ENCODE assay signal across 24 mouse cellular contexts in the genomic region with DNA sequence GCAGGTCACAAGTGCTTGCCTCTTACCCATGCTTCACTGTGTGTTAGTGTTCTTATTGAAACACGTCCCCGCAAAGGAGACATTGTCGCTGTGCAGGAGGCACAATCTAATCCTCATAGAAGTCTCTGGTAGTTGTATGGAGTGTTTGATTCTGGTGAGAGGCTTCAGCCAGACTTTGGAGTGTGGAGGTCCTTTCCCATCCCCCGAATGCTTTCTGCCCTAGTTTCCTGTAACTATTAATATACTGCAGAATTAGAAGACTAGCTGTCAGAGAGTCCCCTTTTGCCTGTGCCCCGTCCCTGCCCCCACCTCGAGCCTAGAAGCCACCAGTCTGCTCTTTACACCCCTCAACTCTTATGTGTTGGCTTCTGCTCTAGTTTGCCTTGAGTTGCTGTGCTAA. TPM values are rescaled to one million over a fixed set of nuclear protein-coding genes. Genes with fewer than 3 reads are reported as not detected.
"Had no signal": no experiment of that assay in that cellular context is flagged by ENCODE, and none has a peak within 500 bp of the region (broad histone marks: within the 10 kb centered on the region; RNA-seq: fewer than 3 reads in every experiment).

No protein-coding gene starts in this region.

- H3K9me3 ChIP-seq: heart, embryonic 15.5 days; hindbrain, embryonic 13.5 days; hindbrain, embryonic 15.5 days; kidney, embryonic 15.5 days; limb, embryonic 13.5 days; limb, embryonic 15.5 days; liver, embryonic 12.5 days had no signal

- H3K27ac ChIP-seq: heart, embryonic 15.5 days; hindbrain, embryonic 13.5 days; hindbrain, embryonic 15.5 days; hindbrain, postnatal 0 days; kidney, embryonic 15.5 days; kidney, postnatal 0 days; limb, embryonic 13.5 days; limb, embryonic 15.5 days; liver, embryonic 12.5 days; liver, embryonic 14.5 days had no signal

- H3K9ac ChIP-seq: heart, embryonic 15.5 days; hindbrain, embryonic 13.5 days; hindbrain, embryonic 15.5 days; kidney, embryonic 15.5 days; limb, embryonic 13.5 days; limb, embryonic 15.5 days; liver, embryonic 12.5 days; liver, embryonic 14.5 days had no signal

- H3K27me3 ChIP-seq: heart, embryonic 15.5 days; hindbrain, embryonic 13.5 days; hindbrain, embryonic 15.5 days; kidney, embryonic 15.5 days; limb, embryonic 13.5 days; limb, embryonic 15.5 days; liver, embryonic 12.5 days had no signal

- H3K4me2 ChIP-seq: heart, embryonic 15.5 days; hindbrain, embryonic 13.5 days; hindbrain, embryonic 15.5 days; kidney, embryonic 15.5 days; limb, embryonic 13.5 days; limb, embryonic 15.5 days; liver, embryonic 12.5 days had no signal

- H3K36me3 ChIP-seq: heart, embryonic 15.5 days; hindbrain, embryonic 15.5 days; kidney, embryonic 15.5 days; limb, embryonic 13.5 days; limb, embryonic 15.5 days; liver, embryonic 12.5 days had no signal

- ATAC-seq: hindbrain, postnatal 0 days; intestine, embryonic 16.5 days; liver, embryonic 12.5 days had no signal

- DNase-seq: gastrocnemius, postnatal 14 days; gastrocnemius, postnatal 36 days; heart, adult 18-20 months; kidney, adult 11 months; kidney, adult 2 months; kidney, adult 9 months; kidney, postnatal 14 days; kidney, postnatal 36 days; layer of hippocampus, adult 9-11 months; layer of hippocampus, postnatal 36 days; left cerebral cortex, postnatal 4 days had no signal

- H3K4me3 ChIP-seq: heart, embryonic 15.5 days; hindbrain, embryonic 13.5 days; hindbrain, embryonic 15.5 days; kidney, embryonic 15.5 days; limb, embryonic 13.5 days; limb, embryonic 15.5 days; liver, embryonic 12.5 days had no signal

- H3K4me1 ChIP-seq: kidney, embryonic 15.5 days; liver, embryonic 12.5 days had no signal

RNA-seq across cellular contexts. Expression of a gene that starts 30.4 kb away (rescaled TPM):
- total RNA-seq: hematopoietic stem cell, adult 5-6 weeks had no signal
- polyA plus RNA-seq: liver, adult 2 months had no signal
